Mouse (Mus musculus) small intestine, adult 2 months (tissue): ENCODE measurements around the gene Prmt8. TPM values are rescaled to one million over a fixed set of nuclear protein-coding genes. Genes with fewer than 3 reads are reported as not detected.

Experiments
- H3K27ac ChIP-seq: fragments of 200-500 bp; 2 replicates; pipeline ENCODE4 v1.5.1; 2012; ENCODE audit warnings: low read depth, low read length, control low read depth, inconsistent platforms; ENCODE audit not compliant: insufficient read depth
- H3K27me3 ChIP-seq: fragments of 200-500 bp; 2 replicates; pipeline ENCODE4 v1.6.1; 2012; ENCODE audit warnings: mild to moderate bottlenecking, moderate library complexity, low read length, inconsistent platforms; ENCODE audit not compliant: control insufficient read depth, insufficient read depth
- H3K36me3 ChIP-seq: fragments of 200-500 bp; 2 replicates; pipeline ENCODE4 v1.6.1; 2012; ENCODE audit warnings: mild to moderate bottlenecking, low read length, control low read depth, inconsistent platforms; ENCODE audit not compliant: control insufficient read depth, insufficient read depth
- H3K4me1 ChIP-seq: fragments of 200-500 bp; 2 replicates; pipeline ENCODE4 v1.6.1; 2012; ENCODE audit warnings: low read length, inconsistent platforms, mixed read lengths; ENCODE audit not compliant: control insufficient read depth, insufficient read depth, insufficient read length
- H3K4me3 ChIP-seq: fragments of 200-500 bp; 2 replicates; pipeline ENCODE4 v1.5.1; 2012; ENCODE audit warnings: low read depth, mild to moderate bottlenecking, control low read depth, inconsistent platforms, low read length, moderate library complexity
- CTCF ChIP-seq: fragments of 200-500 bp; IDR thresholded peaks from 2 replicates; pipeline ENCODE4 v1.5.1; 2012; ENCODE audit warnings: low read depth, mild to moderate bottlenecking, control low read depth, inconsistent platforms, low read length, moderate library complexity, mixed read lengths; ENCODE audit not compliant: insufficient replicate concordance, insufficient read length; ENCODE audit errors: extremely low read depth
- POLR2A ChIP-seq: fragments of 200-500 bp; IDR thresholded peaks from 2 replicates; pipeline ENCODE4 v1.6.1; 2012; ENCODE audit warnings: low read depth, mild to moderate bottlenecking, control low read depth, inconsistent platforms, low read length, moderate library complexity
- WGBS: fragments of 180-500 bp; shearing (Covaris S2); methylation state at CpG from one replicate; pipeline ENCODE4 v1.1.7; 2018; 5-methylcytosine and 5-hydroxymethylcytosine counted together
- polyA plus RNA-seq: library from polyadenylated mRNA; depleted of rRNA; stranded (reverse); fragments of >200 nt; gene quantifications from 2 replicates; pipeline ENCODE4 v1.2.3, GENCODE M21; 2012

Prmt8 gene
- polyA plus RNA-seq, 1 experiment, result 0.10 TPM

DNA sequence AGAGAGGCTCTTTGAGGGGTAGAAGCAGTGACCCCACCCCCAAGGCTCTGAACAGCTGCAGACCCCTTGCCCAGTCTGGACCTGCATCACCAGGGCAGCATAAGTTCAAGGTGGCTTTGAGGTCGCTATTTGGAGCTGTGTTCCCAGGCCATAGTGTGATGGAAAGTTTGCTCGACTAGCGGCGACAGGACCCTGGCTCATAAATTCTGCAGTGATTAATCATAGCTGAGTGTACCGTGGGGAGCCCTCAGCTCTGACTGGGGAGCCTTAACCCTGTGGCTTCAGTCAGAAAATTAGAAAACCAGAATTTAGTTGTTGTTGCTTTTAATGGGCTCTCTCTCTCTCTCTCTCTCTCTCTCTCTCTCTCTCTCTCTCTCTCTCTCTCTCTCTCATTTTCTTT lies 54.4 kb downstream of the Prmt8 start:
- Histone ChIP-seq H3K27me3 (no peaks in the 10 kb centered on the region), H3K27ac (no peak overlapping the region), H3K4me3 (no peak overlapping the region), H3K4me1 (no peaks in the 10 kb centered on the region), H3K36me3 (no peaks in the 10 kb centered on the region)
- WGBS, result 61% methylated on average over 5 of the region's 5 CpGs
- TF ChIP-seq CTCF, result no peak
- TF ChIP-seq POLR2A, result no peak

DNA sequence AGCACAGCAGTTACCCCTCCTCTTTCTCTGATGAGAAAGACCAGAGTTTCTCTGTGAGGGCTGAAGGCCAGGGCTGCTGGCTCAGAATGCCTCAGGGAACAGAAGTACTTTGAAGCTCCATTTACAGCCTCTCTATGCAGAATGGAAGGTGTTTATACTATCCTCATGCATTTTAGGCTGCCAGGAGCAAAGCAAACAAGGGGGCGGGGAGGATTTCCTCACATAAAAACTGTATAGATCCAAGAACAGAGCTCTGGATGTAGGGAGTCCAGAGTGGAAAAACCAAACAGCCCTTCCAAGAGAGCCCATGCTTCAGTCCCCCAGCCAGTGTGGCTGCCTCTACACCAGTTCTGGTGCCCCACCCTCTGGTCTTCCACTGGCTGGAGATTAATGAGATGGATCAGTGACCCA lies 61.0 kb downstream of the Prmt8 start:
- H3K36me3 ChIP-seq, result no peaks in the 10 kb centered on the region
- no peak overlapping the region for H3K4me3 ChIP-seq
- H3K27me3 ChIP-seq, result no peaks in the 10 kb centered on the region
- no peak overlapping the region for H3K27ac ChIP-seq
- no peaks in the 10 kb centered on the region for H3K4me1 ChIP-seq
- TF ChIP-seq CTCF, result no peak
- no peak for TF ChIP-seq POLR2A
- whole genome bisulfite sequencing, result 44% methylated on average over 1 of the region's 1 CpGs

DNA sequence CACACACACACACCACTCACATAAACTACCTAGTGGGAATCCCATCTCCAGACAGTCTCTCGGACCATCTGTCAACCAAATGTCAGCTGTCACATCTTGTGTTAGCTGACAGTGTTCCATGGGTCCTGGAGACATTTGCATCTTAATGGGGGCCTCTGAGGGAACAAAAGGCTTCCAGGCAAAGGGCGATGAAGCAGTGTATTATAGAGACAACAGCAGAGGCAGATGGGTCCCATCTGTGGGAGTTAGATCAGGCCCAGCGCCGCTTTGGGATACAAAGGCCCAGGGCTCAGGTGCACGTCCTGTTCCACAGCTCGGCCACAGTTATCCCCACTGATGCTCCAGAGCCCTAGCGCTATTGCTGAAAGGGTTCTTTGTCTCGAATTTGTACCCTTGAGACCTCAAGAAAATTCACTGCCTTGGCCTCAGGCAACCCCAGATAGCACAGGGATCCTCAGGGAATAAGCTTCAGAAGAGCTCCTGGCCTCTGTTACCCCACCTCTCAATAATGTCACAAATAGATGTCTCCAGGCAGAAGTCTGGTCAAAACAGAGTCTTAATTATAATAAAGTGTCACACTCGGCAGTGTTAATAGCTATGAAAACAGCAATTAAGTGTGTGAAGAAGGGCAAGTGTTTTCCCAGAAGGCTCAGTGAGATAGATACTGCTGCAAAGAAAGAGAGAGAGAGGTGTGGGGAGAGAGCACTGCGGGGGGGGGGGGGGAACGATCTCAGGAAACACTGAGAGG lies 68.1 kb downstream of the Prmt8 start:
- H3K4me1 ChIP-seq, result no peaks in the 10 kb centered on the region
- H3K27me3 ChIP-seq, result no peaks in the 10 kb centered on the region
- TF ChIP-seq CTCF (no peak), POLR2A (no peak)
- WGBS, result 80% methylated on average over 10 of the region's 11 CpGs
- no peak overlapping the region for H3K27ac ChIP-seq
- H3K36me3 ChIP-seq, result no peaks in the 10 kb centered on the region
- H3K4me3 ChIP-seq, result no peak overlapping the region

DNA sequence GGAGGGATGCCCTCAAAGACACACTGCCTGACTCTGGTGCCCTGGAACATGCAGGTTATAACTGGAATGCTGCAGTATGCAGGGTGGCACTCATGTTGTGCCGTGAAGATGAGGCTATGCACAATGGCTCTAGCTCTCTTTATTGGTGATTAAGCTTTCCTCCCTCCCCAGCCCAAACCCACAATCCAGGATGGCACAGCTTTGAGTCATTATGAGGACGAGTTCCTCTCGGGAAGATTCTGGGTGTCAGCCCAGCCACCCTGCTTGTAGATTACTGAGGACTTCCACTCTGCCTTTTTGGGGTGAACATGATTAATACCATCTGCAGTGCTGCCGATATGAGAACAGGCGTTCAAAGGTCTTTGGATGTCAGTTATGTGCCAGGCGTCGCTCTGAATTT lies 75.6 kb downstream of the Prmt8 start:
- Histone ChIP-seq H3K27me3 (no peaks in the 10 kb centered on the region), H3K27ac (no peak overlapping the region), H3K4me1 (no peaks in the 10 kb centered on the region), H3K36me3 (no peaks in the 10 kb centered on the region), H3K4me3 (no peak overlapping the region)
- no peak for TF ChIP-seq CTCF
- TF ChIP-seq POLR2A, result no peak
- 47% methylated on average over 7 of the region's 7 CpGs for WGBS

DNA sequence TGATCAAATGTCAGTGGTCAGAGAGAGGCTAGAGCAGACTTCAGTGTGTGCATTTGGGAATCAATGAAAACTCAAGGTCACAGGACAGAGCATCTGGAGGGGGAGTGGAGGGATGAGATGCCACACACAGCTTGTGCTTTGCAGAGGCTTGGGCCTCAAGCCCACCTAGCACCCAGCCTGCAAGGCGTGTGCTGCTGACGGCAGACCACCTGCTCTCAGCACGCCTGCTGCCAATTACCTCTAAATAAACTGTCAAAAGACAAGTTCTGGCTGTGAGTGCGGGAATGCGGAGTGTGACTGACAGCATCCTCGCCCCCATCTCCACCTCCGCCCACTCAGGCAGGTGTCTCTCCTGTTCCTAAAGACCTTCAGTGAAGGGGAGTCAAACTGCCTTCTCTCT lies 77.0 kb downstream of the Prmt8 start:
- no peaks in the 10 kb centered on the region for H3K27me3 ChIP-seq
- H3K36me3 ChIP-seq, result no peaks in the 10 kb centered on the region
- TF ChIP-seq CTCF (no peak), POLR2A (no peak)
- H3K4me3 ChIP-seq, result no peak overlapping the region
- H3K4me1 ChIP-seq, result peaks cover 2% of the 10 kb centered on the region; the same call in 1 of the 2 replicates
- no peak overlapping the region for H3K27ac ChIP-seq
- 83% methylated on average over 7 of the region's 7 CpGs for WGBS

DNA sequence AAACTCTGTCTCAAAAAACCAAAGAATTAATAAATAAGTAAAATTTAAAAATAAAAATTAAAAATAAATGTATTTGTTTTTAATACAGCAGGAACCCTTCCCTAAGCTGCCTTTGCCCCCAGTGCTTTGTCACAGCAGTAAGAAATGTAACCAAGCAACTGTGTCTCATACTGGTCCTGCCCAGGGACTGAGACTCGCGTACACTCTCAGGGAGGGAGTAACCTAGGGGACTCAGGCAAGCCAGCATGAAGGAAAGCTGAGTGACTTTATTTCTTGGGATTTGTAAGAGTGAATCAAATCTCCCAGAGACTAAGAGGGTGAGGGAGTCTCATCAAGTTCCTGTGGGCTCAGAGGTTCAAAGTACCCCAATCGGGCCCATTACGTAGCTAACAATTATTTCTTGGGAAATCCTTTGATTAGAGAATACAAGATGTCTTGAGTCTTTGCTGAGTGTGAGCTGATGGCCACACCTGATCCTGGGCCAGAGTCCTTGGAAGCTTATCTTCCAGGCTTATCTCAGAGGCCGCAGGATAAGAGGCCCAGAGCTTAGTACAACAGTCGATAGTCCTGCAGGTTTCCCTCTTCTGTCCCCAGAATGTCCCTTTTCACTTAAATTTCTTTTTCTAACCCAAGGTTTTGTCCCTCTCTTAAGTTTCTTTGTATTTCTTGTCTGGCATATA lies 82.0 kb downstream of the Prmt8 start:
- WGBS, result 31% methylated on average over 6 of the region's 6 CpGs
- H3K27me3 ChIP-seq, result no peaks in the 10 kb centered on the region
- TF ChIP-seq CTCF, result no peak
- no peak for TF ChIP-seq POLR2A
- no peak overlapping the region for H3K4me3 ChIP-seq
- no peaks in the 10 kb centered on the region for H3K36me3 ChIP-seq
- H3K4me1 ChIP-seq, result peaks cover 7% of the 10 kb centered on the region; the same call in 1 of the 2 replicates
- peak overlapping the region; percentile 68; the same call in 1 of the 2 replicates for H3K27ac ChIP-seq

DNA sequence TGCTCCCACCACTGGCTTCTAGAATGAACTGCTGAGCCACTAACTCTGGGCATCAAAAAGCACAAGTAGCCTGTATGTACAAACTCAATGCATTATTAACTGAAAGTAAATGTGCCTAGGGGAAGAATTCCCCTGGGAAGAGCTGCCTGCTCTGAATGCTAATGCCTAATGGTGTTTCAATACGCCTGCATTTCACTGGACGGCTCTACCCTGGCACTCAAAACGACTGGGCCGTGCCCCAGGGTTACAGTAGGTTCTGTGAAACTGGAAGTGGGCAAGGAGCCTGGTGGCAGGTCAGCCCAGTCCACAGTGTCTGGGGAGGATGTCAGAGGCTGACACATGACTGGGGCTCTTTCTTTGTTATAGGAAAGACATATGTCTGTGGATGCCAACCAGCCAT lies 84.3 kb downstream of the Prmt8 start:
- TF ChIP-seq POLR2A (no peak), CTCF (no peak)
- WGBS, result 85% methylated on average over 4 of the region's 4 CpGs
- Histone ChIP-seq H3K4me1 (peaks cover 15% of the 10 kb centered on the region; the same call in 1 of the 2 replicates), H3K36me3 (no peaks in the 10 kb centered on the region), H3K27me3 (no peaks in the 10 kb centered on the region), H3K27ac (no peak overlapping the region), H3K4me3 (no peak overlapping the region)
